14 mouse cellular contexts compared by ENCODE assay signal in the genomic region with DNA sequence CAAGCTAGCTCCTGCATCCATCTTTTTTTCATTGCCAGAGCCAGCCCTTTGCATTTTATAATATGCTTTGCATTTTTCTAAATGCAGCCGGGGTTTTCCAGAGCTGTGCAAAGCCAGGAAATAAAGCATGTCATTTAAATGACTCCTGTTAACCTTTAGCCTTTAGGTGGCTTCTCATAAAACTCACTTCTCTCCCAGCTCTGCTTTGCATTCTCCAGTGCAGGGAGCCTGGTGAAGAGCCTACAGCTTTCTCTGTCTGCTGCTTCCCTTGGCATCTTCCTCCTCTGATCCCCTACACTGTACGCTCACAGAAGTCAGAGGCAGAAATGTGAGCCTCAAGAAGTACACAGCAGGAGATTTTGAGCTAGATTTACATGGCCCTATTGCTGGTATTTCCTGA.
A peak's percentile ranks its signal among the peaks of the same experiment; 100 is the strongest.
DNase-seq lines count a peak whose midpoint lies in the region; ATAC-seq lines count a peak whose summit lies in the region.
"Had no signal": no experiment of that assay in that cellular context is flagged by ENCODE, and none has a peak within 500 bp of the region (broad histone marks: within the 10 kb centered on the region; RNA-seq: fewer than 3 reads in every experiment).

No protein-coding gene starts in this region.

- H3K4me1 ChIP-seq in kidney, embryonic 16.5 days (ENCODE audit: insufficient read depth, low read length): peaks cover 21% of the 10 kb centered on the region
- H3K4me1 ChIP-seq in limb, embryonic 11.5 days (ENCODE audit: control insufficient read depth, insufficient read depth, low read length): peaks cover 11% of the 10 kb centered on the region

- H3K27me3 ChIP-seq in kidney, embryonic 16.5 days (ENCODE audit: insufficient read depth, low read length): no peaks in the 10 kb centered on the region
- H3K27me3 ChIP-seq in limb, embryonic 11.5 days (ENCODE audit: control insufficient read depth, insufficient read depth, low read length): no peaks in the 10 kb centered on the region
- H3K27me3 ChIP-seq: embryonic facial prominence, embryonic 15.5 days had no signal

- DNase-seq in embryo, embryonic 10.5 days (ENCODE audit: low spot score): peak; percentile 34
- no peak for DNase-seq in embryo, embryonic 11 days
- no peak for DNase-seq in kidney, postnatal 36 days
- DNase-seq in brain, adult 2 months (ENCODE audit: low read depth, low spot score): peak; percentile 54
- DNase-seq in limb, embryonic 11.5 days (ENCODE audit: low spot score): peak; percentile 25
- no peak for DNase-seq in left cerebral cortex, adult 8-10 months (ENCODE audit: low spot score in 2 of 2)
- no peak for DNase-seq in testis, postnatal 10 days (ENCODE audit: low spot score)
- DNase-seq: cerebellum, adult 8-10 months; liver, postnatal 0 days; thymus, postnatal 36 days had no signal

- no peaks in the 10 kb centered on the region for H3K36me3 ChIP-seq in kidney, embryonic 16.5 days (ENCODE audit: insufficient read depth, low read length)
- no peaks in the 10 kb centered on the region for H3K36me3 ChIP-seq in limb, embryonic 11.5 days (ENCODE audit: control insufficient read depth, insufficient read depth, low read length)
- H3K36me3 ChIP-seq: embryonic facial prominence, embryonic 15.5 days; heart, embryonic 10.5 days had no signal

- no peaks in the 10 kb centered on the region for H3K9me3 ChIP-seq in kidney, embryonic 16.5 days (ENCODE audit: low read length)
- H3K9me3 ChIP-seq in limb, embryonic 11.5 days (ENCODE audit: control insufficient read depth, low read length): no peaks in the 10 kb centered on the region
- H3K9me3 ChIP-seq: embryonic facial prominence, embryonic 15.5 days; heart, embryonic 10.5 days; megakaryocyte, embryonic 14.5 days had no signal

- no peak overlapping the region for H3K4me2 ChIP-seq in kidney, embryonic 16.5 days (replicated peaks; ENCODE audit: low read depth, low read length)
- no peak overlapping the region for H3K4me2 ChIP-seq in limb, embryonic 11.5 days (ENCODE audit: low read depth, severe bottlenecking)
- H3K4me2 ChIP-seq: embryonic facial prominence, embryonic 15.5 days had no signal

- 16% methylated on average over 2 of the region's 2 CpGs for WGBS in kidney, embryonic 16.5 days
- WGBS in limb, embryonic 11.5 days: 12% methylated on average over 2 of the region's 2 CpGs

- H3K27ac ChIP-seq in kidney, embryonic 16.5 days (ENCODE audit: low read length): peak overlapping the region; percentile 21
- H3K27ac ChIP-seq in limb, embryonic 11.5 days (replicated peaks; ENCODE audit: low read depth, low read length): no peak overlapping the region
- H3K27ac ChIP-seq: embryonic facial prominence, embryonic 15.5 days had no signal

- no peak overlapping the region for H3K9ac ChIP-seq in kidney, embryonic 16.5 days (replicated peaks; ENCODE audit: low read length)
- H3K9ac ChIP-seq in limb, embryonic 11.5 days (ENCODE audit: low read length): no peak overlapping the region
- H3K9ac ChIP-seq: embryonic facial prominence, embryonic 15.5 days; liver, postnatal 0 days had no signal

- no peak overlapping the region for H3K4me3 ChIP-seq in kidney, embryonic 16.5 days (ENCODE audit: low read length)
- H3K4me3 ChIP-seq in limb, embryonic 11.5 days (ENCODE audit: low read depth, low read length): no peak overlapping the region
- H3K4me3 ChIP-seq: embryonic facial prominence, embryonic 15.5 days; heart, embryonic 10.5 days; megakaryocyte, embryonic 14.5 days had no signal

- ATAC-seq in kidney, embryonic 16.5 days (ENCODE audit: low FRiP score, low TSS enrichment): peak; percentile 50; the same call in 1 of the 2 replicates
- ATAC-seq in limb, embryonic 11.5 days (ENCODE audit: insufficient number of reproducible peaks, low FRiP score, low TSS enrichment, low read depth): 0 out of 2 replicates have a peak, but pooled peaks have one; percentile 31

Comparison
In these comparisons a context has a peak if more than half of its experiments do, and no peak if none do; other contexts are left out.
1. DNase-seq: peak in embryo, embryonic 10.5 days (single experiment), brain, adult 2 months (single experiment) and limb, embryonic 11.5 days (single experiment); none in embryo, embryonic 11 days (single experiment), kidney, postnatal 36 days (0 of 2), left cerebral cortex, adult 8-10 months (0 of 2) and testis, postnatal 10 days (single experiment).